Mouse (Mus musculus) gastrocnemius, adult 2 months (tissue): Measurements from ENCODE around the gene Cacna1c. TPM values are rescaled to one million over a fixed set of nuclear protein-coding genes. Genes with fewer than 3 reads are reported as not detected.

ENCODE experiments used
- DNase-seq: peaks from one replicate; pipeline ENCODE4 v3.0.0; 2022
- H3K27ac ChIP-seq: fragments of 200-600 bp; 2 replicates; pipeline ENCODE4 v1.8.1; 2022; ENCODE audit warnings: mild to moderate bottlenecking
- H3K4me3 ChIP-seq: fragments of 200-600 bp; 2 replicates; pipeline ENCODE4 v1.8.1; 2022; ENCODE audit warnings: mild to moderate bottlenecking, moderate library complexity
- CTCF ChIP-seq: fragments of 200-600 bp; IDR thresholded peaks from 2 replicates; pipeline ENCODE4 v1.8.1; 2022; ENCODE audit warnings: antibody characterized with exemption, mild to moderate bottlenecking, moderate library complexity
- intact Hi-C: fragments of 180-260 bp; cut with DNase I; formaldehyde crosslinking; loops from one replicate; pipeline ENCODE4 v1.15.1; 2025
- total RNA-seq, 2 experiments: library from RNA; stranded (reverse); gene quantifications; 2 replicates each; pipeline ENCODE4 v1.2.3; 2021

Cacna1c gene
- total RNA-seq, 2 experiments from 2014 or later, result 1.7 to 1.9 TPM

- intact Hi-C loops, result no loop called here
- H3K4me3 ChIP-seq, result no peak overlapping the region
- DNase-seq, result no peak
- H3K27ac ChIP-seq, result no peak overlapping the region
- no peak for TF ChIP-seq CTCF
Measured at GRCm38 (mm10) chr6:119070351-119070750, 125.9 kb downstream of the Cacna1c start.

DNA sequence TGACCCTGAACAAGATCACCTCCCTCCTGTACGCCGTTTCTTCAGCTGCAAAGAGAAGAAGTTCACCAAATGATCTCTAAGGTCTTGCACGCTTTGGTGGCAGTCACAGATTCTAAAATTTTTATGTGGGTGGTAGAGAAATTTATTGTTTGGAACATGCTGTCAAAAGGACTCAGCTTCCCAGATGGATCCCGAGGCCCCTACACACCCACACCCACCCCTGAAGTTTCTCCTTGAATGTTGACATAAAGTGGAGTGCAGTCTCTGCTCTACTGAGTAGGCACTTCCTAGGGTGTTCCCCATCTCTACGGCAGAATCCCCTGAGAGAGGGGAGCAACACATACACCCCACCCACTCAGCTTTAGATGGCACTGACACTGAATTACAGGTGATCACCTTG is 127.1 kb downstream of the Cacna1c start:
- Histone ChIP-seq H3K4me3 (no peak overlapping the region), H3K27ac (no peak overlapping the region)
- no peak for TF ChIP-seq CTCF
- intact Hi-C loops, result no loop called here
- DNase-seq, result no peak

GRCm38 (mm10) chr6:119068650-119069049 is 127.6 kb downstream of the Cacna1c start:
- intact Hi-C loops, result no loop called here
- no peak for TF ChIP-seq CTCF
- Histone ChIP-seq H3K4me3 (no peak overlapping the region), H3K27ac (no peak overlapping the region)
- no peak for DNase-seq

DNA sequence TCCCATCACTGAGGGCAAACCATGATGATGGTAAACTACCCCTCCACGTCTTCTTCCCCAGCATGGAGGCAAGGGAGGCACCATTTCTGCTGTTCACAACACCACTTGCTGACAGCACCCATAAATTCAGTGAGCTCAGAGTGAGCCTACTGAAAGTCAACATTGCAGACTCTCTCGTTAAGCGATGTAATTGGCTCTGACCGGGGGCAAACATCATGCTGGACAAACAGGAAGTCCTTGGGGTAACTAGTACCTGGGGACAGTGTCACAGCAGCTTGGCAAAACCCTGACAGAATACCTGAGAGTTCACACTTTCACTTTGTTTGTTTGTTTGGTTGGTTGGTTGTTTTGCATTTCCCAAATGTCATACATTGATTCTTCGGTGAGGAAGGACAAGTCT is 131.3 kb downstream of the Cacna1c start:
- TF ChIP-seq CTCF, result no peak

DNA sequence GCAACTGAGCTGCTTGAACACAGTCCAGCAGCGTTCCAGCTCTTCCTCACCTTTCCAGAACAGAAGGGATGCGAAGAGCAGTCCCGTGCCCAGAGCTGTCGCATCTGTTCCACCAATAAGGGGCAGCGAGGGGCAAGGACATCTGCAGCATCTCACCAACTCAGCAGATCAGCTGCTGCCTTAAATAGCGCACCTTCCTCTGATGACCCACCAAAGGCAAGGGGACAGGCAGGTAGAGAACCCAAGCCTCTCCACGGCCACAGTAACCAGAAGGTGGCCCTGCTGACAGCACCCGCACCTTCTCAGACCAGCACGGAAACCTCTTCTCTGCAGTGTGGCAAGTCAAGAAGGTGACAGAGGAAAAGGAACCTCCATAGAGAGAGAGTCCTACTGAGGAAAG is 131.8 kb downstream of the Cacna1c start:
- Histone ChIP-seq H3K4me3 (no peak overlapping the region), H3K27ac (no peak overlapping the region)
- no peak for TF ChIP-seq CTCF
- intact Hi-C loops, result no loop called here
- no peak for DNase-seq

More for the DNA sequence above, 131.3 kb downstream of the Cacna1c start:
- intact Hi-C loops, result no loop called here
- DNase-seq, result no peak
- Histone ChIP-seq H3K4me3 (no peak overlapping the region), H3K27ac (no peak overlapping the region)

- DNase-seq, result no peak
- Histone ChIP-seq H3K4me3 (no peak overlapping the region), H3K27ac (peak overlapping the region; percentile 64)
- intact Hi-C loops, result no loop called here
- TF ChIP-seq CTCF, result no peak
Measured at GRCm38 (mm10) chr6:119062695-119063094, 133.5 kb downstream of the Cacna1c start.

DNA sequence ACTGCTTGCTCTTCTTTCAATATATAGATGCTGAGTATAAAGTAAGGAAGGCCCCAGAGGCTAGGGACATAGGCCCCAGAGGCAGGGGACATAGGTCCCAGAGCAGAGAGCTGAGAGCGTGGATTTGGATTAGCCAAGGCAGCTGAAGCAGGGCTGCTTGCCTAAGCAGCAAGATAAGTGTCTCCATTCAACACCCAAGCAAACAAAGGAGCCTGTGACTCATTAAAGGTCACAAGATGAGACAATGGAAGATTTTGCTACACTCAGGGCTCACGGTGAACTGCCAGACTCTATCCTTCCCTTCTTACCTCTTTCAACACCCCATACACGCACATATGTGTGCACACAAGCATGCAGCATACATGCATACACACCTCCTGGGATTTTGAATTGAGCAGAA is 137.3 kb downstream of the Cacna1c start:
- DNase-seq, result no peak
- no peak for TF ChIP-seq CTCF

DNA sequence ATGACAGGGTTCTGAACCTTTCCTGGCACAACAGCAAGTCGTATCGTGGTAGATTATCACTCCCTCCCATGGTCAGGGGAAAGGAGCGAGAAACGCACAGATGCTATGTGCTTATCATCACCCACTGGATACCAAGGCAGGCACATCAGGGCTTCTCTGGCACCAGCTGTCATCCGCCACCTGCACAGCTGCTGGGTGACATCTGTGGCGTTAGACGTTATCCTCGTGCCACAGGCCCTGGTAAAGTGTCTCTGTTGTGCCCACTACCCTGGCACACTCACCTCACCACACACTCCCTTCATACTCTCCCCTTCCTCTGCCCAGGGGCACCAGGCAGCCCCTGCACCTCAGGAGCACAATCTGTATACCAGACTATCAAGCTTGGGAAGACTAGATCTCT is 137.8 kb downstream of the Cacna1c start:
- no peak for TF ChIP-seq CTCF
- no peak for DNase-seq
- H3K4me3 ChIP-seq, result no peak overlapping the region
- intact Hi-C loops, result no loop called here
- no peak overlapping the region for H3K27ac ChIP-seq

More for the DNA sequence above, 137.3 kb downstream of the Cacna1c start:
- no peak overlapping the region for H3K4me3 ChIP-seq
- no peak overlapping the region for H3K27ac ChIP-seq
- intact Hi-C loops, result no loop called here

DNA sequence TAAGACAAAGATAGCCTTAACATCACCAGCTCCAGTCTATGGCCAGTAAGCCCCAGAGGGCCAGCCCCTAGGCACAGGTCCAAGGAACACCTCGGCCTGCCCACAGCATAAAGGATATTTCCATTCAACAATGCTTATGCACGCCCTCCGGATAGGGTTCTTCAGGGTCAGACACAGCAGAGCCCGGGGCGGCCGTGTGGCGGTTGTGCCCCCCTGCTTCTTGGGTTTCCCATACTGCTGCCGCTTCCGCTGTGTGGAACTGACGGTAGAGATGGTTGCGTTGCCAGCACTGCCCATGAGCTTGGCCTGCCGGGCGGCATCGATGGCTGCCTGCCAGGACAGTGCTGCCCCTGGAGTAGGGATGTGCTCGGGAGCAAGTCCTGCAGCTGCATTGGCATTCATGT is 139.1 kb downstream of the Cacna1c start:
- peak; percentile 32 for DNase-seq
- intact Hi-C loops, result no loop called here
- Histone ChIP-seq H3K4me3 (peak overlapping the region; percentile 32; the same call in 1 of the 2 replicates), H3K27ac (no peak overlapping the region)
- no peak for TF ChIP-seq CTCF

DNA sequence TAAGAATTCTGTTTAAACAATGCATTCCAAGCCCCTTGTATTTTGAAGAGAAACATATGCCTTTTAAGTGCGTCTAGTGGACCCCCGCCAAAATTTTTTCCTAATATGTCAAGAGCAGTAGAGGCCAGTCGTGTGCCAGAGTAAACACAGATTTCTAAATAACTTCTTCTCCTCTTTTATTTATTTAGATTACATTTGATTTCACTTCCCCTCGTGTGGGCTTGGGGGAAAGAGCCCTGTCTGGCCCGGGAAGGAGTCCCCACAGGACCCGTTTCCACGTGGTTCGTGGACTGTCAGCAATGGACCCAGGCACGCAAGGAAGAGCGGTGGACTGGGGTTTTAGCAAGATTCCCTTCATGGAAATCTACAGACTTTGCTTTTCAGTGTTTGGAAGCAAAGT is 143.4 kb downstream of the Cacna1c start:
- intact Hi-C loops, result no loop called here
- peak overlapping the region; percentile 53 for H3K27ac ChIP-seq
- no peak overlapping the region for H3K4me3 ChIP-seq
- TF ChIP-seq CTCF, result no peak
- DNase-seq, result no peak

- no peak for DNase-seq
- no peak overlapping the region for H3K4me3 ChIP-seq
- no peak for TF ChIP-seq CTCF
- intact Hi-C loops, result no loop called here
- no peak overlapping the region for H3K27ac ChIP-seq
Measured at GRCm38 (mm10) chr6:119052366-119052765, 143.9 kb downstream of the Cacna1c start.

- intact Hi-C loops, result no loop called here
- Histone ChIP-seq H3K27ac (0 out of 2 replicates have a peak overlapping the region, but pooled peaks have one; percentile 28), H3K4me3 (no peak overlapping the region)
- no peak for DNase-seq
- no peak for TF ChIP-seq CTCF
Measured at GRCm38 (mm10) chr6:119051721-119052120, 144.5 kb downstream of the Cacna1c start.

- Histone ChIP-seq H3K27ac (no peak overlapping the region), H3K4me3 (no peak overlapping the region)
- TF ChIP-seq CTCF, result no peak
- intact Hi-C loops, result no loop called here
- DNase-seq, result no peak
Measured at GRCm38 (mm10) chr6:119047340-119047739, 148.9 kb downstream of the Cacna1c start.

- Histone ChIP-seq H3K4me3 (no peak overlapping the region), H3K27ac (no peak overlapping the region)
- DNase-seq, result no peak
- no peak for TF ChIP-seq CTCF
- intact Hi-C loops, result no loop called here
Measured at GRCm38 (mm10) chr6:119045498-119045897, 150.7 kb downstream of the Cacna1c start.
